Mouse (Mus musculus): ENCODE data around the gene Mog. TPM values are rescaled to one million over a fixed set of nuclear protein-coding genes. Genes with fewer than 3 reads are reported as not detected.
"Not testable (repeated sequence)": the region's sequence is repeated elsewhere in the genome, so short reads cannot be mapped to it uniquely, and the experiment has no call there.

Gene Mog
- polyA plus RNA-seq, 1 experiment from 2014 or later = 0.42 TPM

GRCm38 (mm10) chr17:37027486-37027885 lies 4.3 kb upstream of the Mog start:
- 96% methylated on average over 4 of the region's 4 CpGs for WGBS
- no peak for ATAC-seq (ENCODE audit: low FRiP score)

GRCm38 (mm10) chr17:37026425-37026824 lies 3.2 kb upstream of the Mog start:
- Histone ChIP-seq H3K27me3 (ENCODE audit: control insufficient read depth, insufficient read depth, low read length) (no peaks in the 10 kb centered on the region), H3K9me3 (ENCODE audit: control insufficient read depth, low read length) (no peaks in the 10 kb centered on the region), H3K4me3 (ENCODE audit: low read depth, low read length) (no peak overlapping the region), H3K4me1 (ENCODE audit: control insufficient read depth, insufficient read depth, low read length) (peaks cover 2% of the 10 kb centered on the region; the same call in 1 of the 2 replicates), H3K36me3 (ENCODE audit: control insufficient read depth, insufficient read depth, low read length) (no peaks in the 10 kb centered on the region), H3K4me2 (no peak overlapping the region), H3K9ac (ENCODE audit: low read length) (no peak overlapping the region), H3K27ac (ENCODE audit: low read depth, low read length) (no peak overlapping the region)
- ATAC-seq (ENCODE audit: low FRiP score) = no peak
- 64% methylated on average over 2 of the region's 2 CpGs for WGBS
- DNase-seq (ENCODE audit: low spot score, missing footprints) = no peak

More at GRCm38 (mm10) chr17:37027486-37027885, 4.3 kb upstream of the Mog start:
- no peak overlapping the region for H3K4me3 ChIP-seq (ENCODE audit: low read depth, low read length)
- H3K4me2 ChIP-seq = no peak overlapping the region
- H3K9me3 ChIP-seq (ENCODE audit: control insufficient read depth, low read length) = no peaks in the 10 kb centered on the region
- H3K4me1 ChIP-seq (ENCODE audit: control insufficient read depth, insufficient read depth, low read length) = peaks cover 2% of the 10 kb centered on the region; the same call in 1 of the 2 replicates
- DNase-seq (ENCODE audit: low spot score, missing footprints) = no peak
- H3K36me3 ChIP-seq (ENCODE audit: control insufficient read depth, insufficient read depth, low read length) = no peaks in the 10 kb centered on the region
- no peak overlapping the region for H3K27ac ChIP-seq (ENCODE audit: low read depth, low read length)
- H3K9ac ChIP-seq (ENCODE audit: low read length) = no peak overlapping the region
- H3K27me3 ChIP-seq (ENCODE audit: control insufficient read depth, insufficient read depth, low read length) = no peaks in the 10 kb centered on the region

DNA sequence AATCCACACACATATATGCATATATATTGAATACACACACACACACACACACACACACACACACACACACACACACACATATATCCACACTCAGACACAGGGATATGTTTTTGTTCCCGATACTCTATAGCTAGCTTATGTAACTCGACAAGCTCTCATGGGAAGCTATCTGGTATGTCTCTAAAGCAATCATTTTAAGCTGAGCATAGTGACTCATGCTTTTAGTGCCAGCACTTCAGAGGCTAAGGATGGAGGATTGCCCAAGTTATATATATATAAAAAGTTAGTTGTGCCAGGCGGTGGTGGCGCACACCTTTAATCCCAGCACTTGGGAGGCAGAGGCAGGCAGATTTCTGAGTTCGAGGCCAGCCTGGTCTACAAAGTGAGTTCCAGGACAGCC lies 4.0 kb downstream of the Mog start:
- not testable (repeated sequence) for H3K27me3 ChIP-seq (ENCODE audit: control insufficient read depth, insufficient read depth, low read length); H3K27ac ChIP-seq (ENCODE audit: low read depth, low read length); DNase-seq (ENCODE audit: low spot score, missing footprints); H3K4me3 ChIP-seq (ENCODE audit: low read depth, low read length); ATAC-seq (ENCODE audit: low FRiP score); H3K4me1 ChIP-seq (ENCODE audit: control insufficient read depth, insufficient read depth, low read length); H3K9me3 ChIP-seq (ENCODE audit: control insufficient read depth, low read length); H3K9ac ChIP-seq (ENCODE audit: low read length); H3K4me2 ChIP-seq; H3K36me3 ChIP-seq (ENCODE audit: control insufficient read depth, insufficient read depth, low read length)
- 90% methylated on average over 5 of the region's 5 CpGs for WGBS

GRCm38 (mm10) chr17:37018328-37018727 lies 4.9 kb downstream of the Mog start:
- no peaks in the 10 kb centered on the region for H3K9me3 ChIP-seq (ENCODE audit: control insufficient read depth, low read length)
- no peak overlapping the region for H3K27ac ChIP-seq (ENCODE audit: low read depth, low read length)
- ATAC-seq (ENCODE audit: low FRiP score) (no peak), DNase-seq (ENCODE audit: low spot score, missing footprints) (no peak)
- no peak overlapping the region for H3K4me3 ChIP-seq (ENCODE audit: low read depth, low read length)
- no peaks in the 10 kb centered on the region for H3K36me3 ChIP-seq (ENCODE audit: control insufficient read depth, insufficient read depth, low read length)
- no peaks in the 10 kb centered on the region for H3K27me3 ChIP-seq (ENCODE audit: control insufficient read depth, insufficient read depth, low read length)
- no peak overlapping the region for H3K9ac ChIP-seq (ENCODE audit: low read length)
- H3K4me2 ChIP-seq = no peak overlapping the region
- WGBS = 83% methylated on average over 3 of the region's 3 CpGs
- H3K4me1 ChIP-seq (ENCODE audit: control insufficient read depth, insufficient read depth, low read length) = no peaks in the 10 kb centered on the region

DNA sequence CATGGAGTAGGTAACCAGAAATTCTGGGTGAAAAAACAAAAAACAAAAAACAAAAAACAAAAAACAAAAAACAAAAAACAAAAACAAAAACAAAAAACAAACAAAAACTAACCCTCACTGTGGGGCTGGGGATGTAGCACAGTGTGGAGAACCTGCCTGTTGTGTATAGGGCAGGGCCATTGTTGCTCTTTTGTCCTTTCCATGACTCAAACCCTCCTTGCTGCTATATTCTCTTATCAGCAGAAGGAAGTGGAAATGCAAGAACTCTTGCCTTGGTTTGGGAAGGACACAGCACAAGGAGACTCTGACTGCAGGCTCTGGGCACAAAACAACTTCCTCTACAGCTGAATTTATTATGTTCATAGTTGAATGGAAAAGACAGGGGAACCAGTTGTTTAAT lies 6.9 kb downstream of the Mog start:
- Histone ChIP-seq H3K4me1 (ENCODE audit: control insufficient read depth, insufficient read depth, low read length) (no peaks in the 10 kb centered on the region), H3K36me3 (ENCODE audit: control insufficient read depth, insufficient read depth, low read length) (no peaks in the 10 kb centered on the region), H3K4me2 (no peak overlapping the region), H3K9ac (ENCODE audit: low read length) (no peak overlapping the region), H3K27ac (ENCODE audit: low read depth, low read length) (no peak overlapping the region), H3K4me3 (ENCODE audit: low read depth, low read length) (no peak overlapping the region), H3K27me3 (ENCODE audit: control insufficient read depth, insufficient read depth, low read length) (no peaks in the 10 kb centered on the region), H3K9me3 (ENCODE audit: control insufficient read depth, low read length) (no peaks in the 10 kb centered on the region)
- ATAC-seq (ENCODE audit: low FRiP score) = no peak
- DNase-seq (ENCODE audit: low spot score, missing footprints) = no peak

DNA sequence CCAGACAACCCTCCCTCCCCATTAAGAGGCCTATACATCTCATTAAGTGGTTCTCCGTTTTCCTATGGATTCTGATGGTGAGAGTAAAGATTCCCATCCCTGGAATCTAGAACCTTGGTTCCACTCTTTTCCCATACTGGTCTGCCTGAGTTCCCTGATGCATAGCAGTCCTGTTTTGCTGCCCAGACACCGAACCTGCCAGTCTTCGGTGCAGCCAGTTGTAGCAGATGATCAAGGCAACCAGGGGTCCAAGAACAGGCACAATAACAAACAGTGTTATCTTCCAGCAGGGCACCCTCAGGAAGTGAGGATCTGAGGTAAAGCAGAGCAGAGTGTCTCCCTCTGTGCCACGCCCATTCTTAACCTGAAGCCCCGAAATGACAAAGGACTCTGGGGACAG lies 11.1 kb downstream of the Mog start:
- H3K27me3 ChIP-seq (ENCODE audit: control insufficient read depth, insufficient read depth, low read length) = no peaks in the 10 kb centered on the region
- no peak for DNase-seq (ENCODE audit: low spot score, missing footprints)
- H3K4me3 ChIP-seq (ENCODE audit: low read depth, low read length) = no peak overlapping the region
- no peak overlapping the region for H3K27ac ChIP-seq (ENCODE audit: low read depth, low read length)
- no peaks in the 10 kb centered on the region for H3K9me3 ChIP-seq (ENCODE audit: control insufficient read depth, low read length)
- no peak overlapping the region for H3K9ac ChIP-seq (ENCODE audit: low read length)
- no peak overlapping the region for H3K4me2 ChIP-seq
- 79% methylated on average over 5 of the region's 5 CpGs for WGBS
- H3K36me3 ChIP-seq (ENCODE audit: control insufficient read depth, insufficient read depth, low read length) = peaks cover 10% of the 10 kb centered on the region; the same call in 1 of the 2 replicates
- ATAC-seq (ENCODE audit: low FRiP score) = no peak
- no peaks in the 10 kb centered on the region for H3K4me1 ChIP-seq (ENCODE audit: control insufficient read depth, insufficient read depth, low read length)

- Histone ChIP-seq H3K4me2 (no peak overlapping the region), H3K4me1 (ENCODE audit: control insufficient read depth, insufficient read depth, low read length) (no peaks in the 10 kb centered on the region), H3K9me3 (ENCODE audit: control insufficient read depth, low read length) (no peaks in the 10 kb centered on the region), H3K4me3 (ENCODE audit: low read depth, low read length) (no peak overlapping the region), H3K36me3 (ENCODE audit: control insufficient read depth, insufficient read depth, low read length) (peaks cover 10% of the 10 kb centered on the region; the same call in 1 of the 2 replicates), H3K9ac (ENCODE audit: low read length) (no peak overlapping the region), H3K27me3 (ENCODE audit: control insufficient read depth, insufficient read depth, low read length) (no peaks in the 10 kb centered on the region), H3K27ac (ENCODE audit: low read depth, low read length) (no peak overlapping the region)
- WGBS = 88% methylated on average over 3 of the region's 3 CpGs
- ATAC-seq (ENCODE audit: low FRiP score) = no peak
- DNase-seq (ENCODE audit: low spot score, missing footprints) = no peak
Measured at GRCm38 (mm10) chr17:37011719-37012118, 11.5 kb downstream of the Mog start.

DNA sequence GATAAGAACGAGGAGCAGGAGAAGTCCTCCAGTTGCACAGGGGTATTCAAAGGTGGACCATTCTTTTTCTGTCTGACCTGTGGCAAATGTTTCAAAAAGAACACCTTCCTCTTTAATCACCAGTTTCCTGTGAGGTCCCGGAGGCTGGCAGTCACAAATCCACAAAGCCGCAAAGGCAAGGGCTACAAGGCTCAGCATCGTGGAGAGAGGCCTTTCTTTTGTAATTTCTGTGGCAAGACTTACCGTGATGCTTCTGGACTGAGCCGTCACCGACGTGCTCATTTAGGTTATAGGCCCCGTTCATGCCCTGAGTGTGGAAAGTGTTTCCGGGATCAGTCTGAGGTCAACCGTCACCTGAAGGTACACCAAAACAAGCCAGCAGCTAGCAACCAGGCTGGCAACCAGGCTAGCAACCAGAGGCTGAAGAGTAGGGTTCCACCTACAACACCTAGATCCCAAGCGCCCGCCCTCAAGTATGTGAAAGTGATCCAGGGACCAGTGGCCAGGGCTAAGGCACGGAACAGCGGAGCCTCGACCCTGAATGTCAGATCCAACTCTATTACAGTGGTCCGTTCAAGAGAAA lies 13.6 kb downstream of the Mog start:
- no peak for DNase-seq (ENCODE audit: low spot score, missing footprints)
- Histone ChIP-seq H3K27me3 (ENCODE audit: control insufficient read depth, insufficient read depth, low read length) (no peaks in the 10 kb centered on the region), H3K36me3 (ENCODE audit: control insufficient read depth, insufficient read depth, low read length) (peaks cover 10% of the 10 kb centered on the region; the same call in 1 of the 2 replicates), H3K4me3 (ENCODE audit: low read depth, low read length) (no peak overlapping the region), H3K27ac (ENCODE audit: low read depth, low read length) (no peak overlapping the region), H3K9me3 (ENCODE audit: control insufficient read depth, low read length) (no peaks in the 10 kb centered on the region), H3K4me1 (ENCODE audit: control insufficient read depth, insufficient read depth, low read length) (no peaks in the 10 kb centered on the region), H3K9ac (ENCODE audit: low read length) (no peak overlapping the region), H3K4me2 (no peak overlapping the region)
- WGBS = 95% methylated on average over 17 of the region's 17 CpGs
- ATAC-seq (ENCODE audit: low FRiP score) = no peak

DNA sequence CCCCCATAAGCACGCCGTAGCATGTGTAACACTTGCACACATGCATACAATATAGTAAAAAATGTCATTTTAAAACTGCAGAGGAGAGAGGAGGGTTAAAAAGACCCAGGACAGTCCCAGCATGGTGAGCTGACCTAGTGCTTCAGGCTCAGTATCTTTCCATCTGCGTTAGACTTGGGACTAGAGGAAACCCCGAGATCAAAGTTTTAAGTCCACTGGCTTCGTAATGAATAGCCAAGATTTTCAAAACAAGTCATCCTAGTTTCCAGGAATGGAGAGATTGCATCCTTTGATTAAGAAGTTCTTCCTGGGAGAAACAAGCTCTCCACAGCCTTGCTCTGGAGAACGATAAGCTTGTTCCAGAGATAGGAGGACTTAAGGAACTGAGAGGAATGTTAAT lies 15.0 kb downstream of the Mog start:
- H3K9ac ChIP-seq (ENCODE audit: low read length) = no peak overlapping the region
- no peak overlapping the region for H3K27ac ChIP-seq (ENCODE audit: low read depth, low read length)
- no peak overlapping the region for H3K4me2 ChIP-seq
- ATAC-seq (ENCODE audit: low FRiP score) = no peak
- peaks cover 10% of the 10 kb centered on the region; the same call in 1 of the 2 replicates for H3K36me3 ChIP-seq (ENCODE audit: control insufficient read depth, insufficient read depth, low read length)
- no peaks in the 10 kb centered on the region for H3K27me3 ChIP-seq (ENCODE audit: control insufficient read depth, insufficient read depth, low read length)
- H3K4me3 ChIP-seq (ENCODE audit: low read depth, low read length) = no peak overlapping the region
- peak; percentile 14 for DNase-seq (ENCODE audit: low spot score, missing footprints)
- peaks cover 3% of the 10 kb centered on the region; the same call in 1 of the 2 replicates for H3K4me1 ChIP-seq (ENCODE audit: control insufficient read depth, insufficient read depth, low read length)
- 93% methylated on average over 6 of the region's 6 CpGs for WGBS
- no peaks in the 10 kb centered on the region for H3K9me3 ChIP-seq (ENCODE audit: control insufficient read depth, low read length)

All from midbrain, embryonic 11.5 days (tissue).